8 mouse cellular contexts compared by ENCODE assay signal in the genomic region with DNA sequence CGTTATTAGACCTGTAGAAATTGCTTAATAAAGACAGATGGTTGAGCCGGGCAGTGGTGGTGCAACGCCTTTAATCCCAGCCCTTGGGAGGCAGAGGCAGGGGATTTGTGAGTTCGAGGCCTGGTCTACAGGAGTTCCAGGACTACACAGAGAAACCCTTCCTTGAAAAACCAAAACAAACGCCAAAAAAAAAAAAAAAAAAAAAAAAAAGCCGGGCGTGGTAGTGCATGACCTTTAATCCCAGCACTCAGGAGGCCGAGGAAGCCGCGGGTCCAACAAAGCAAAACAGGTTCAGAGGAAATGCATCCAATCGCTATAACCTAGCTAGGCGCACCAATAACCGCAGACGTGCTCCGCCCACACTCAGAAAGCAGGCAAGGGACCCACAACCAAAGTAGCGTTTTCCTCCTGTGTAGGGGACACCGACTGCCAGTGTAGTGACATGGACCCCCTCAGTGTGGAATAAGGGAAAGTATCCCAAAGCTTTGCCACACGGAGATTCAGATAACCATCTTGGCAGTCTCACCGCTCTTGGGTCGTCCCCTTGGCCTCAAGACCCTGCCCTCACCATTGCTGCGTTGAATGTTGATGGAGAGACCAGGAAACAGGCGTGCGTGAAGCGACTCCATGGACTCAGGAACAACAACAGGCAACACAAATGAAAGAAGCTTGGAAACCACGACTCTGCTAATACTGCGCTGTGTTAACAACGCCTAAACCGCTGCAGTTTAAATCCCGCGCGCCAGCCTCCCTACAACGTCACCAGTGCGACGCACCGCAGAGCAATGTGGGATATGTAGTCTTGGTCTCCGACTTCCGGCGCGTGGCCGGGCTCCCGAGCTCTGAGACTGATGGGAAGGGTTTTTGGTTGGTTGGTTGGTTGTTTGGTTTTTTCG. TPM values are rescaled to one million over a fixed set of nuclear protein-coding genes. Genes with fewer than 3 reads are reported as not detected.
DNase-seq lines count a peak whose midpoint lies in the region; ATAC-seq and TF ChIP-seq lines count a peak whose summit lies in the region.

TSS of gene Kif2c (minus strand) at position 777 of the 896 bp plus-strand sequence.

- TF ChIP-seq POLR2A in limb, embryonic 14.5 days (IDR thresholded peaks at IDR 0.05; ENCODE audit: borderline replicate concordance, extremely low read depth, insufficient read depth, insufficient read length): no peak

- peak within 1 kb of the TSS; percentile 76 for H3K9ac ChIP-seq in embryonic facial prominence, embryonic 13.5 days
- H3K9ac ChIP-seq in limb, embryonic 14.5 days (ENCODE audit: low read depth, low read length, severe bottlenecking): peak within 1 kb of the TSS; percentile 57
- peak within 1 kb of the TSS; percentile 55 for H3K9ac ChIP-seq in midbrain, postnatal 0 days (replicated peaks; ENCODE audit: low read length, poor library complexity, severe bottlenecking)

- peaks cover 12% of the 10 kb centered on the region for H3K4me1 ChIP-seq in embryonic facial prominence, embryonic 13.5 days
- H3K4me1 ChIP-seq in limb, embryonic 14.5 days (ENCODE audit: control insufficient read depth, insufficient read depth, low read length): peaks cover 4% of the 10 kb centered on the region
- H3K4me1 ChIP-seq in midbrain, postnatal 0 days (ENCODE audit: insufficient read depth, low read length): 0 out of 2 replicates have a peak, but pooled peaks cover 3% of the 10 kb centered on the region

- H3K36me3 ChIP-seq in embryonic facial prominence, embryonic 13.5 days: peaks cover 29% of the 10 kb centered on the region
- peaks cover 27% of the 10 kb centered on the region for H3K36me3 ChIP-seq in limb, embryonic 14.5 days (ENCODE audit: control insufficient read depth, insufficient read depth, low read length)
- no peaks in the 10 kb centered on the region for H3K36me3 ChIP-seq in midbrain, postnatal 0 days (ENCODE audit: insufficient read depth, low read length)

- peak; percentile 92 for ATAC-seq in embryonic facial prominence, embryonic 13.5 days (ENCODE audit: insufficient number of reproducible peaks, insufficient read depth, low FRiP score, low TSS enrichment, low read depth)
- peak; percentile 98 for ATAC-seq in limb, embryonic 14.5 days (ENCODE audit: low FRiP score, low read depth)
- peak; percentile 96 for ATAC-seq in midbrain, postnatal 0 days (ENCODE audit: low FRiP score)

- DNase-seq in 3134 (ENCODE audit: extremely low read depth, insufficient read length, low spot score): peak; percentile 82
- peak; percentile 92 to 93 for DNase-seq in adrenal gland, postnatal 36 days
- DNase-seq in heart, adult 8-10 months (ENCODE audit: low spot score): peak; percentile 93
- DNase-seq in kidney, adult 9 months: peak; percentile 94
- peak; percentile 95 for DNase-seq in limb, embryonic 14.5 days (ENCODE audit: low spot score)
- DNase-seq in midbrain, postnatal 0 days (ENCODE audit: low spot score): peak; percentile 96
- peak; percentile 81 to 94 for DNase-seq in spleen, postnatal 14 days (ENCODE audit: low spot score in 2 of 2)

- no peak for TF ChIP-seq CTCF in midbrain, postnatal 0 days (IDR thresholded peaks at IDR 0.05)

- peak within 1 kb of the TSS; percentile 81 for H3K27ac ChIP-seq in embryonic facial prominence, embryonic 13.5 days
- H3K27ac ChIP-seq in limb, embryonic 14.5 days (replicated peaks; ENCODE audit: low read depth, low read length): 0 out of 2 replicates have a peak within 1 kb of the TSS, but pooled peaks have one; percentile 34
- peak within 1 kb of the TSS; percentile 71 for H3K27ac ChIP-seq in midbrain, postnatal 0 days (ENCODE audit: low read depth, low read length)

- under 1% methylated on average over 42 of the region's 42 CpGs for WGBS in embryonic facial prominence, embryonic 13.5 days
- WGBS in limb, embryonic 14.5 days: 2% methylated on average over 42 of the region's 42 CpGs
- 1% methylated on average over 42 of the region's 42 CpGs for WGBS in midbrain, postnatal 0 days

- peak within 1 kb of the TSS; percentile 73 for H3K4me3 ChIP-seq in embryonic facial prominence, embryonic 13.5 days
- H3K4me3 ChIP-seq in limb, embryonic 14.5 days (replicated peaks; ENCODE audit: low read length): peak within 1 kb of the TSS; percentile 63
- H3K4me3 ChIP-seq in midbrain, postnatal 0 days (ENCODE audit: low read depth, low read length): peak within 1 kb of the TSS; percentile 44

- H3K9me3 ChIP-seq in embryonic facial prominence, embryonic 13.5 days: no peaks in the 10 kb centered on the region
- H3K9me3 ChIP-seq in limb, embryonic 14.5 days (ENCODE audit: control insufficient read depth, low read length): no peaks in the 10 kb centered on the region
- no peaks in the 10 kb centered on the region for H3K9me3 ChIP-seq in midbrain, postnatal 0 days (ENCODE audit: low read length)

- H3K27me3 ChIP-seq in embryonic facial prominence, embryonic 13.5 days: no peaks in the 10 kb centered on the region
- no peaks in the 10 kb centered on the region for H3K27me3 ChIP-seq in limb, embryonic 14.5 days (ENCODE audit: control insufficient read depth, insufficient read depth, low read length)
- no peaks in the 10 kb centered on the region for H3K27me3 ChIP-seq in midbrain, postnatal 0 days (ENCODE audit: insufficient read depth, low read length)

- peak within 1 kb of the TSS; percentile 89 for H3K4me2 ChIP-seq in embryonic facial prominence, embryonic 13.5 days
- H3K4me2 ChIP-seq in limb, embryonic 14.5 days (replicated peaks; ENCODE audit: low read depth, low read length, severe bottlenecking): peak within 1 kb of the TSS; percentile 73
- H3K4me2 ChIP-seq in midbrain, postnatal 0 days (ENCODE audit: low read depth, low read length, poor library complexity, severe bottlenecking): peak within 1 kb of the TSS; percentile 95

RNA-seq across cellular contexts. Expression of gene Kif2c, which starts in this region (rescaled TPM):
- total RNA-seq in adrenal gland, postnatal 36 days (2021): 1 to 10 TPM; 2.1 to 2.3 TPM
- polyA plus RNA-seq in embryonic facial prominence, embryonic 13.5 days (2015; fragmentation: Nextera tagmentation; extraction: Ambion mirVana): 63.4 and 73.4 TPM in 2 replicates
- under 1 TPM in 2 of 4 experiments, not detected in 2; 0.32 to 0.53 TPM for total RNA-seq in heart, adult 8-10 months (2022)
- 30.4 and 36.9 TPM in 2 replicates for polyA plus RNA-seq in limb, embryonic 14.5 days (2012; rRNA removed)
- polyA plus RNA-seq in limb, embryonic 14.5 days (2014; fragmentation: Nextera tagmentation; extraction: Ambion mirVana): 43.3 and 50.9 TPM in 2 replicates
- total RNA-seq in midbrain, postnatal 0 days (2014; rRNA removed): 2.9 and 9.8 TPM in 2 replicates
- 2.3 and 3.3 TPM in 2 replicates for polyA plus RNA-seq in midbrain, postnatal 0 days (2015; fragmentation: Nextera tagmentation; extraction: Ambion mirVana)

Comparison
In these comparisons a context has a peak if more than half of its experiments do, and no peak if none do; other contexts are left out.
1. Peak in every context shown above with its lines: DNase-seq, ATAC-seq, H3K4me3 ChIP-seq and H3K27ac ChIP-seq.
2. Peak in DNase-seq in heart, adult 8-10 months; RNA of the gene not detected or under 1 TPM.